Mouse (Mus musculus) gastrocnemius, postnatal 36 days (tissue): Measurements from ENCODE around the gene Mitd1. TPM values are rescaled to one million over a fixed set of nuclear protein-coding genes. Genes with fewer than 3 reads are reported as not detected.

Source experiments
- DNase-seq, 2 experiments: peaks; one replicate each; pipeline ENCODE4 v3.0.0; 2022
- intact Hi-C: fragments of 180-260 bp; cut with DNase I; formaldehyde crosslinking; loops from one replicate; pipeline ENCODE4 v1.15.1; 2025
- total RNA-seq, 2 experiments: library from RNA; stranded (reverse); gene quantifications; 2 replicates each; pipeline ENCODE4 v1.2.3; 2021

Gene Mitd1
- total RNA-seq, 2 experiments from 2014 or later: 1.6 to 2.3 TPM

DNA sequence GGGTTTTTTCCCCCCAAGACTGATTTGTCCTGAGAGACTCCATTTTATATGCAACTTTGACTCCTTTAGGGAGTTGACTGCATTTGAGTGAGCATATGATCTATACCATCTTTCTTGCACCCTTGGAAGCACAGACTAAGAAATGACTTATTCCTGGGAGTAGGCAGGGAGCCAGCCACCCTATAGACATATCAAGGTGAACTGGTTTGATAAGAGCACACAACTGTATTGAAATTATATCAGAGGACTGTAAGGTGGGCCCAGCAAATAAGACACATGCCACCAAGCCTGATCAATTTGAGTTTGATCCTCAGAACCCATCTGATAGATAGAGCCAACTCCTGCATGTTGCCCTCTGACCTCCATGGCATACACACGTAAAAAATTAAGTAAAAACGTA, 20.8 kb downstream of the Mitd1 start:
- intact Hi-C loops: loop anchor here (5.0 to 10.0 kb wide), 3 partner anchors 128 to 435 kb away; partner anchors contain the start of genes Coa5, Eif5b, Txndc9 and Unc50
- DNase-seq: no peak

GRCm38 (mm10) chr1:37868640-37869039, 21.6 kb downstream of the Mitd1 start:
- no peak for DNase-seq
- intact Hi-C loops: loop anchor here (5.0 to 10.0 kb wide), 3 partner anchors 129 to 434 kb away; partner anchors contain the start of genes Coa5, Eif5b, Txndc9 and Unc50

- intact Hi-C loops: loop anchor here (5.0 to 10.0 kb wide), 3 partner anchors 129 to 433 kb away; partner anchors contain the start of genes Coa5, Eif5b, Txndc9 and Unc50
- DNase-seq: no peak
Observed at GRCm38 (mm10) chr1:37867684-37868322, 22.4 kb downstream of the Mitd1 start.

GRCm38 (mm10) chr1:37867056-37867455, 23.2 kb downstream of the Mitd1 start:
- intact Hi-C loops: loop anchor here (5.0 to 10.0 kb wide), 3 partner anchors 130 to 432 kb away; partner anchors contain the start of genes Coa5, Eif5b, Txndc9 and Unc50
- DNase-seq: peak in 1 of 2 experiments; percentile 13

DNA sequence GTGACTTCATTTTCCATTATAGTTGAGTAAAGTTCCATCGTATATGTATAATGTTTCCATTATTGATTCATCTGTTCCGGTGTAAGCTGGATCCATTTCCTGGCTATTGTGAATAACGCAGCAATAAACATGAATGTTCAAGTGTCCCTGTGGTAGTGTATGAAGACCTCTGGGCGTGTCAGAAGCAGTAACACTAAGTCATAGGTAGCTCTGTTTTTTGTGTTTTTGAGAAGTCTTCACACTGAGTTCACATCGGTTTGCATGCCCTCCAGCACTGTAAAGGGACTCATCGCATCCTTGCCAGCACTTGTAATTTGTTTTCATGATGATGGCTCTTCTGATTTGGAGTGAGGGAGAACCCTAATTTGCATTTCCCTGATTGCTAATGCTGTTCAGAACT, 23.9 kb downstream of the Mitd1 start, which contains the start of gene Tsga10:
TSS of gene Tsga10 (minus strand) at position 144 of the 400 bp plus-strand sequence.
- intact Hi-C loops: loop anchor here (5.0 to 10.0 kb wide), 3 partner anchors 131 to 431 kb away; partner anchors contain the start of genes Coa5, Eif5b, Txndc9 and Unc50

DNA sequence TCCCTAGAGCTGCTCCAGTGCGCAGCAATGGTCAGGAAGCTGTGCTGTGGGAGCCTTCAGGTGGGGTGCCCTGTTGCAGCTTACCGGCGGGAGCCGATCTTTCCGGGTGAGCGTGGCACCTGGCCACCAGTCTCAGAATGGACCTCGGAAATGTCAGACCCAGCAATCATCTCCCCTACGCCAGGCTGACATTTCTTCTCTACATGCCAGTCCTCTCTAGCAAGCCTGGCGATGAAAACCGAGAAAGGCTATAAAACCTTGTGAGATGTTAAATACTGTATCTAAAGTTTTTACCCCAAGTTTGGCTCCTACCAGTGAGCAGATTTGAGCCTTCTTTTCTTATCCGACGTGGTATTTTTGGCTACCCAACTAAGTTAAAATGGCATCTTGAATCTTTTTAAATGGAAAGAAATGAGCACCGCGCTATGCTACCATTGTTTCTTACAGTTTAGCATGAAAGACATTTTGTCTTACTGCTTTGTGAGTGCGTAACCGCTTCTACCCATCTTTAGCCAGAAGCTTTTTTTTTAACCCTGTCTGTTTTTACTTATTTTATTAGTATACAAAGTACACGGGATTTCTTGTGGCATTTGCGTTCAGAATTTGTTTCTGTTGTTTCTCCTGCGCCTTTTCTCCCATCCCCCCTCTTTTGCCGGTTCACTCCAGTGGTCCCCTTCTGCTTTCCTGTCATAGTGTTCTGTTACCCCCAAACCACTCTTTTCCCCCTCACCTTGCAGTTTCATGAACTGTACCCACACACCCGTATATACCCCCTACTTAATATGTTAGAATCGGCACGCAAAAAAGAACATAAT, 24.6 kb downstream of the Mitd1 start:
- DNase-seq: no peak
- intact Hi-C loops: loop anchor here (5.0 to 10.0 kb wide), 3 partner anchors 132 to 431 kb away; partner anchors contain the start of genes Coa5, Eif5b, Txndc9 and Unc50

More for the DNA sequence above, 23.9 kb downstream of the Mitd1 start, which contains the start of gene Tsga10:
- no peak for DNase-seq

GRCm38 (mm10) chr1:37864511-37865400, 25.5 kb downstream of the Mitd1 start:
- intact Hi-C loops: loop anchor here (5.0 to 10.0 kb wide), 4 partner anchors 133 to 430 kb away; partner anchors contain the start of genes Coa5, Eif5b, Txndc9 and Unc50
- peak; percentile 99 for DNase-seq

DNA sequence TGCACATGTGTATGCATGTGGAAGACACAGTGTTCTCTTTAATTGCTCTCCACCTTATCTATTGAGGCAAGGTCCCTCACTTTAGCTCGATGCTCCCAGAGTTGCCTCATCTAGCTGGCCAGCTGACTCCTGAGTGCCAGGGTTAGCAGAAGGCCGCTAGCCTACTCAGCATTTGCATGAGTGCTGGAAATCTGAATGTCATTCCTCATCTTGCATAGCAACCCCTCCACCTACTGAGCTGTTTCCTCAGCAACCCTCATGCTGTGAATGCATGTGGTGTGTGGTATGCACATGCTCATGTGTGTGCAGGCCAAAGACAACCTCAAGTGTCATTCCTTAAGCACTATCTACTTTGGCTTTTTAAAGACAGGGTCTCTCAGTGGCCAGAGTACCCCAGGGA, 39.5 kb downstream of the Mitd1 start:
- DNase-seq: no peak
- intact Hi-C loops: no loop called here

GRCm38 (mm10) chr1:37846878-37847277, 43.3 kb downstream of the Mitd1 start:
- intact Hi-C loops: no loop called here

GRCm38 (mm10) chr1:37831681-37832080, 58.5 kb downstream of the Mitd1 start:
- no peak for DNase-seq
- intact Hi-C loops: no loop called here

More at GRCm38 (mm10) chr1:37846878-37847277, 43.3 kb downstream of the Mitd1 start:
- no peak for DNase-seq

Other genes with a start within 250 kb of the Mitd1 start
- under 1 TPM; 0.25 to 0.41 TPM for gene 2010300C02Rik, start 170.3 kb downstream of the Mitd1 start, total RNA-seq
- gene Tsga10, start 24.0 kb downstream of the Mitd1 start, total RNA-seq: 1 to 10 TPM; 3.4 to 5.0 TPM
- 1 to 10 TPM; 5.4 to 7.1 TPM for gene Lipt1, start 18.7 kb downstream of the Mitd1 start, total RNA-seq
- 100 to 1,000 TPM; 234 to 269 TPM for gene Mrpl30, start 66 bp upstream of the Mitd1 start, total RNA-seq
- gene Lyg2, start 26.1 kb upstream of the Mitd1 start, total RNA-seq: not detected
- not detected for gene Lyg1, start 67.3 kb upstream of the Mitd1 start, total RNA-seq
- gene Txndc9, start 107.5 kb upstream of the Mitd1 start, total RNA-seq: 10 to 100 TPM; 27.0 to 31.0 TPM
- gene Eif5b, start 107.6 kb upstream of the Mitd1 start, total RNA-seq: 10 to 100 TPM; 31.1 to 36.5 TPM
- gene Rev1, start 239.4 kb upstream of the Mitd1 start, total RNA-seq: 10 to 100 TPM; 15.5 to 18.7 TPM